Mouse (Mus musculus) left cerebral cortex, postnatal 25 days (tissue): ENCODE results near the gene Postn. TPM values are rescaled to one million over a fixed set of nuclear protein-coding genes. Genes with fewer than 3 reads are reported as not detected.

Experiments
- DNase-seq, 2 experiments: peaks; one replicate each; pipeline ENCODE4 v3.0.0; 2022; ENCODE audit warnings: low spot score in 2 of 2, mixed read lengths in 1 of 2
- intact Hi-C: fragments of 180-260 bp; cut with DNase I; formaldehyde crosslinking; loops from one replicate; pipeline ENCODE4 v1.15.1; 2025
- total RNA-seq, 2 experiments: library from RNA; stranded (reverse); gene quantifications; 2 replicates each; pipeline ENCODE4 v1.2.3; 2021

Gene Postn
- total RNA-seq, 2 experiments from 2014 or later: 3.6 to 3.9 TPM

- intact Hi-C loops: no loop called here
- no peak for DNase-seq
These were observed 52.6 kb downstream of the Postn start for GRCm38 (mm10) chr3:54413584-54413897.

- no peak for DNase-seq
- intact Hi-C loops: no loop called here
These were observed 53.5 kb downstream of the Postn start for GRCm38 (mm10) chr3:54414386-54414785.

GRCm38 (mm10) chr3:54417833-54418386 is 57.0 kb downstream of the Postn start:
- intact Hi-C loops: no loop called here
- no peak for DNase-seq

- DNase-seq: no peak
- intact Hi-C loops: no loop called here
These were observed 59.5 kb downstream of the Postn start for GRCm38 (mm10) chr3:54420189-54420928.

- intact Hi-C loops: no loop called here
- no peak for DNase-seq
These were observed 60.1 kb downstream of the Postn start for GRCm38 (mm10) chr3:54420983-54421382.

GRCm38 (mm10) chr3:54421666-54422065 is 60.8 kb downstream of the Postn start:
- DNase-seq: no peak
- intact Hi-C loops: no loop called here

- intact Hi-C loops: no loop called here
- peak in 1 of 2 experiments; percentile 32 for DNase-seq
These were observed 63.2 kb downstream of the Postn start for GRCm38 (mm10) chr3:54424146-54424545.

GRCm38 (mm10) chr3:54431663-54432062 is 70.8 kb downstream of the Postn start:
- no peak for DNase-seq
- intact Hi-C loops: no loop called here

- no peak for DNase-seq
- intact Hi-C loops: no loop called here
These were observed 71.3 kb downstream of the Postn start for GRCm38 (mm10) chr3:54432167-54432566.

- intact Hi-C loops: no loop called here
These were observed 71.7 kb downstream of the Postn start for GRCm38 (mm10) chr3:54432605-54433004.

GRCm38 (mm10) chr3:54434571-54434970 is 73.7 kb downstream of the Postn start:
- intact Hi-C loops: no loop called here
- no peak for DNase-seq

More at GRCm38 (mm10) chr3:54432605-54433004, 71.7 kb downstream of the Postn start:
- no peak for DNase-seq

- DNase-seq: no peak
- intact Hi-C loops: no loop called here
These were observed 75.6 kb downstream of the Postn start for GRCm38 (mm10) chr3:54436373-54436964.

Other genes starting within 250 kb of the Postn start
- gene Trpc4, start 205.1 kb upstream of the Postn start, total RNA-seq: 10 to 100 TPM; 19.7 to 22.5 TPM